8 mouse cellular contexts compared by ENCODE assay signal in genomic region chr9:108490559-108491285, GRCm38 (mm10). TPM values are rescaled to one million over a fixed set of nuclear protein-coding genes. Genes with fewer than 3 reads are reported as not detected.
DNase-seq lines count a peak whose midpoint lies in the region; ATAC-seq and TF ChIP-seq lines count a peak whose summit lies in the region.

Gene Usp19, plus strand, starts transcription at chr9:108490602.

- peaks cover 39% of the 10 kb centered on the region for H3K36me3 ChIP-seq in G1E (replicated peaks)
- H3K36me3 ChIP-seq in forebrain, embryonic 16.5 days (ENCODE audit: control insufficient read depth, insufficient read depth) = peaks cover 23% of the 10 kb centered on the region
- H3K36me3 ChIP-seq in lung, embryonic 14.5 days (ENCODE audit: insufficient read depth) = peaks cover 84% of the 10 kb centered on the region
- peaks cover 32% of the 10 kb centered on the region for H3K36me3 ChIP-seq in thymus, adult 2 months (ENCODE audit: control insufficient read depth, insufficient read depth, low read length)

- no peaks in the 10 kb centered on the region for H3K9me3 ChIP-seq in G1E (replicated peaks)
- no peaks in the 10 kb centered on the region for H3K9me3 ChIP-seq in forebrain, embryonic 16.5 days (ENCODE audit: control insufficient read depth, low read length)
- no peaks in the 10 kb centered on the region for H3K9me3 ChIP-seq in lung, embryonic 14.5 days (ENCODE audit: low read depth, low read length)

- ATAC-seq in G1E (ENCODE audit: extremely low read depth, insufficient number of reproducible peaks, low FRiP score, poor library complexity, severe bottlenecking) = peak; percentile 92
- ATAC-seq in forebrain, embryonic 16.5 days = peak; percentile 96
- peak; percentile 95 for ATAC-seq in lung, embryonic 14.5 days (ENCODE audit: insufficient read depth)

- H3K27ac ChIP-seq in forebrain, embryonic 16.5 days (ENCODE audit: low read length) = peak within 1 kb of the TSS; percentile 88
- peak within 1 kb of the TSS; percentile 97 for H3K27ac ChIP-seq in layer of hippocampus, adult 2 months
- peak within 1 kb of the TSS; percentile 94 for H3K27ac ChIP-seq in lung, embryonic 14.5 days (ENCODE audit: low read depth)
- peak within 1 kb of the TSS; percentile 82 for H3K27ac ChIP-seq in olfactory bulb, adult 2 months (ENCODE audit: insufficient read depth, low read depth, low read length)
- H3K27ac ChIP-seq in thymus, adult 2 months (ENCODE audit: control insufficient read depth, insufficient read depth, low read length) = peak within 1 kb of the TSS; percentile 77

- H3K4me3 ChIP-seq in G1E (ENCODE audit: low read depth, low read length) = peak within 1 kb of the TSS; percentile 91
- H3K4me3 ChIP-seq in forebrain, embryonic 16.5 days (replicated peaks; ENCODE audit: low read length) = peak within 1 kb of the TSS; percentile 75
- peak within 1 kb of the TSS; percentile 95 for H3K4me3 ChIP-seq in layer of hippocampus, adult 2 months
- H3K4me3 ChIP-seq in lung, embryonic 14.5 days (ENCODE audit: low read depth, low read length) = peak within 1 kb of the TSS; percentile 79
- H3K4me3 ChIP-seq in olfactory bulb, adult 2 months (ENCODE audit: insufficient read depth, low read depth, low read length) = peak within 1 kb of the TSS; percentile 81
- peak within 1 kb of the TSS; percentile 86 for H3K4me3 ChIP-seq in thymus, adult 2 months (ENCODE audit: control insufficient read depth, insufficient read depth, low read length)

- intact Hi-C loops in heart, postnatal 36 days (cut with DNase I) = loop anchor here (1.0 kb wide), 1 partner anchor 8 kb away; no protein-coding TSS in a partner anchor

- WGBS in forebrain, embryonic 16.5 days = under 1% methylated on average over 69 of the region's 69 CpGs
- WGBS in lung, embryonic 14.5 days = 2% methylated on average over 69 of the region's 69 CpGs
- WGBS in olfactory bulb, adult 2 months = under 1% methylated on average over 69 of the region's 69 CpGs
- under 1% methylated on average over 69 of the region's 69 CpGs for WGBS in thymus, adult 2 months

- peak within 1 kb of the TSS; percentile 94 for H3K9ac ChIP-seq in forebrain, embryonic 16.5 days (replicated peaks; ENCODE audit: low read depth, low read length)
- H3K9ac ChIP-seq in lung, embryonic 14.5 days = peak within 1 kb of the TSS; percentile 88

- peak; percentile 69; the same call in 1 of the 2 replicates for TF ChIP-seq POLR2A in olfactory bulb, adult 2 months (IDR thresholded peaks at IDR 0.05; ENCODE audit: insufficient read depth, low read depth, low read length)
- peak; percentile 70 for TF ChIP-seq POLR2A in thymus, adult 2 months (IDR thresholded peaks at IDR 0.05; ENCODE audit: control insufficient read depth, extremely low read depth, insufficient read depth, low read length, poor library complexity)

- H3K4me2 ChIP-seq in forebrain, embryonic 16.5 days (ENCODE audit: low read length) = peak within 1 kb of the TSS; percentile 69
- H3K4me2 ChIP-seq in lung, embryonic 14.5 days = peak within 1 kb of the TSS; percentile 90

- H3K27me3 ChIP-seq in G1E (ENCODE audit: insufficient read depth, low read length) = peaks cover 24% of the 10 kb centered on the region
- H3K27me3 ChIP-seq in forebrain, embryonic 16.5 days (replicated peaks; ENCODE audit: control insufficient read depth, insufficient read depth, low read length) = no peaks in the 10 kb centered on the region
- no peaks in the 10 kb centered on the region for H3K27me3 ChIP-seq in lung, embryonic 14.5 days (ENCODE audit: insufficient read depth, low read length)
- no peaks in the 10 kb centered on the region for H3K27me3 ChIP-seq in thymus, adult 2 months (ENCODE audit: control insufficient read depth, insufficient read depth, low read length)

- peaks cover 46% of the 10 kb centered on the region for H3K4me1 ChIP-seq in G1E (ENCODE audit: insufficient read depth, low read depth, low read length)
- peaks cover 22% of the 10 kb centered on the region for H3K4me1 ChIP-seq in forebrain, embryonic 16.5 days (replicated peaks; ENCODE audit: control insufficient read depth, insufficient read depth, low read length)
- H3K4me1 ChIP-seq in lung, embryonic 14.5 days (ENCODE audit: insufficient read depth) = peaks cover 5% of the 10 kb centered on the region; the same call in 1 of the 2 replicates
- H3K4me1 ChIP-seq in olfactory bulb, adult 2 months (ENCODE audit: control insufficient read depth, insufficient read depth, low read length) = peaks cover 20% of the 10 kb centered on the region
- H3K4me1 ChIP-seq in thymus, adult 2 months (replicated peaks; ENCODE audit: control insufficient read depth, insufficient read depth, low read length) = peaks cover 28% of the 10 kb centered on the region

- peak; percentile 98 for DNase-seq in G1E (ENCODE audit: low spot score)
- peak; percentile 94 to 98 for DNase-seq in cerebellum, adult 18-20 months
- peak; percentile 94 to 95 for DNase-seq in heart, postnatal 36 days
- peak; percentile 96 to 98 for DNase-seq in layer of hippocampus, adult 2 months (ENCODE audit: low spot score in 2 of 2)
- peak; percentile 98 for DNase-seq in lung, embryonic 14.5 days
- peak; percentile 94 for DNase-seq in thymus, adult 2 months

- no peak for TF ChIP-seq CTCF in G1E (IDR thresholded peaks at IDR 0.05; ENCODE audit: low read depth, low read length)
- 0 out of 2 replicates have a peak, but pooled peaks have one; percentile 12 for TF ChIP-seq CTCF in layer of hippocampus, adult 2 months (conservative IDR thresholded peaks at IDR 0.05)
- TF ChIP-seq CTCF in lung, embryonic 14.5 days (IDR thresholded peaks at IDR 0.05; ENCODE audit: low read depth) = no peak
- no peak for TF ChIP-seq CTCF in olfactory bulb, adult 2 months (IDR thresholded peaks at IDR 0.05; ENCODE audit: insufficient read depth, low read depth, low read length)
- TF ChIP-seq CTCF in thymus, adult 2 months (IDR thresholded peaks at IDR 0.05; ENCODE audit: borderline replicate concordance, control insufficient read depth, extremely low read depth, insufficient read depth, low read length, poor library complexity) = no peak

RNA-seq across cellular contexts. Expression of gene Usp19, which starts in this region (rescaled TPM):
- total RNA-seq in G1E (2014; fragmentation: Nextera tagmentation) (70.6 and 197 TPM in 2 replicates), G1E (2017) (41.3 and 44.7 TPM in 2 replicates)
- 87.7 and 102 TPM in 2 replicates for polyA plus RNA-seq in G1E (2012)
- 85.9 and 91.5 TPM in 2 replicates for polyA plus RNA-seq in forebrain, embryonic 16.5 days (2015; fragmentation: Nextera tagmentation; extraction: Ambion mirVana)
- 100 to 1,000 TPM in 1 of 2 experiments, 10 to 100 TPM in 1; 99.1 to 105 TPM for total RNA-seq in heart, postnatal 36 days (2021)
- 100 to 1,000 TPM; 154 TPM for total RNA-seq in layer of hippocampus, adult 2 months (2021)
- polyA plus RNA-seq in lung, embryonic 14.5 days (2014; fragmentation: Nextera tagmentation; extraction: Ambion mirVana) = 56.9 and 63.3 TPM in 2 replicates
- polyA plus RNA-seq in olfactory bulb, adult 2 months (2012; ENCODE audit: insufficient read depth, insufficient read length, low replicate concordance, missing spikeins) = 102 and 511 TPM in 2 replicates
- polyA plus RNA-seq in thymus, adult 2 months (2012; rRNA removed) = 318 and 335 TPM in 2 replicates

Comparison
In these comparisons a context has a peak if more than half of its experiments do, and no peak if none do; other contexts are left out.
1. Peak in every context shown above with its lines: DNase-seq, ATAC-seq, H3K4me3 ChIP-seq and H3K27ac ChIP-seq.